Mouse (Mus musculus): ENCODE results near the gene B3galt6. TPM values are rescaled to one million over a fixed set of nuclear protein-coding genes. Genes with fewer than 3 reads are reported as not detected.

B3galt6 gene
- total RNA-seq, 2 experiments from 2014 or later = 9.9 to 11.1 TPM

GRCm38 (mm10) chr4:155993606-155994005 lies 1.2 kb upstream of the B3galt6 start:
- DNase-seq (ENCODE audit: low spot score in 2 of 2) = no peak
- intact Hi-C loops (cut with DNase I) = loop anchor here (5.0 to 10.0 kb wide), 3 partner anchors 36 to 111 kb away; partner anchors contain the start of genes 9430015G10Rik and Ube2j2

- intact Hi-C loops (cut with DNase I) = loop anchor here (5.0 to 10.0 kb wide), 3 partner anchors 36 to 112 kb away; partner anchors contain the start of genes 9430015G10Rik and Ube2j2
Measured at GRCm38 (mm10) chr4:155992906-155993547, 578 bp upstream of the B3galt6 start.

DNA sequence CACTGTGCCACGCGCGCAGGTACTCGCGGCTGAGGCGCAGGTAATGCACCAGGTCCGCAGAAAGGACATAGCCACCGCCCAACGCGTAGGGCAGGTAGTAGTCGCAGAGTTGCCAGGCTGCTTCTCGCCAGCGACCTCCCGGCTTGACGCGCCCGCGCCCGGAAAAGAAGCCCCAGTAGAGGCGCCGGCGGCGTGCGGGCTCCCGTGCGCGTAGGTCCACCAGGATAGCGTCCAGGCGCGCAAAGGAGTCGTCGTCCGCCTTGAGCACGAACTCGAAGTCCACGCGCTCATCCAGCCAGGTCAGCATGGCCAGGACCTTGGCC lies 580 bp downstream of the B3galt6 start:
- intact Hi-C loops (cut with DNase I) = loop anchor here (5.0 to 10.0 kb wide), 3 partner anchors 35 to 113 kb away; partner anchors contain the start of genes 9430015G10Rik and Ube2j2
- DNase-seq (ENCODE audit: low spot score in 2 of 2) = no peak

More at GRCm38 (mm10) chr4:155992906-155993547, 578 bp upstream of the B3galt6 start:
- peak; percentile 97 to 99 for DNase-seq (ENCODE audit: low spot score in 2 of 2)

- DNase-seq (ENCODE audit: low spot score in 2 of 2) = no peak
- intact Hi-C loops (cut with DNase I) = loop anchor here (5.0 to 10.0 kb wide), 3 partner anchors 34 to 113 kb away; partner anchors contain the start of genes 9430015G10Rik and Ube2j2
Measured at GRCm38 (mm10) chr4:155991211-155991907, 1.1 kb downstream of the B3galt6 start.

- DNase-seq (ENCODE audit: low spot score in 2 of 2) = no peak
- intact Hi-C loops (cut with DNase I) = no loop called here
Measured at GRCm38 (mm10) chr4:155983788-155984187, 8.7 kb downstream of the B3galt6 start.

DNA sequence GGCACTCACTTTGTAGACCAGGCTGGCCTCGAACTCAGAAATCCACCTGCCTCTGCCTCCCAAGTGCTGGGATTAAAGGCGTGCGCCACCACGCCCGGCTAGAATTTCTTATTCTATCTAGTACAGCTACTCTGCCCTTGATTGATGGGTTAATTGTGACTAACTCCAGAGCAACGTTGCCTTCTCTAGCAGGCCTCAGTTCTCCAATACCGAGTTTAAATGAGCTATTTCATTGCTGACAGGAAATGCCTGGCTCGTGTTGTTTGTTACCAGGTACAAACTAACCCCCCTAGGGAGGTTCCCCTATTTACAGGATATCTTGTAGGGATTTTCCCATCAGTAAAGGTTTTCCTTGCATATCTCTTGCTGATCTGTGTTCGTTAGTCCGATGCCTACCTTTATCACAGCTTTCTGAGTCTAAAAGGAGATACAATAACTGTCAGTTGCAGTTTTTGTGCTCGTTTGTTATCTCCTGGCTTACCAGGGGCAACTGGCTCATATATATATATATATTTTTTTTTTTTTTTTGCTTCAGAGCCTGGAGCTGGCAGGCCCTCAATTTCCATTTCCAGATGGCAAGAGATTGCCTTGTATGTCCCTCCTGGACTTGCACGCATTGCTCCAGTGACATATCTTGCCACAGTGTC lies 10.9 kb downstream of the B3galt6 start:
- no peak for DNase-seq (ENCODE audit: low spot score in 2 of 2)
- intact Hi-C loops (cut with DNase I) = no loop called here

- no peak for DNase-seq (ENCODE audit: low spot score in 2 of 2)
- intact Hi-C loops (cut with DNase I) = no loop called here
Measured at GRCm38 (mm10) chr4:155973239-155973638, 19.2 kb downstream of the B3galt6 start.

- intact Hi-C loops (cut with DNase I) = no loop called here
- no peak for DNase-seq (ENCODE audit: low spot score in 2 of 2)
Measured at GRCm38 (mm10) chr4:155972651-155973050, 19.8 kb downstream of the B3galt6 start.

DNA sequence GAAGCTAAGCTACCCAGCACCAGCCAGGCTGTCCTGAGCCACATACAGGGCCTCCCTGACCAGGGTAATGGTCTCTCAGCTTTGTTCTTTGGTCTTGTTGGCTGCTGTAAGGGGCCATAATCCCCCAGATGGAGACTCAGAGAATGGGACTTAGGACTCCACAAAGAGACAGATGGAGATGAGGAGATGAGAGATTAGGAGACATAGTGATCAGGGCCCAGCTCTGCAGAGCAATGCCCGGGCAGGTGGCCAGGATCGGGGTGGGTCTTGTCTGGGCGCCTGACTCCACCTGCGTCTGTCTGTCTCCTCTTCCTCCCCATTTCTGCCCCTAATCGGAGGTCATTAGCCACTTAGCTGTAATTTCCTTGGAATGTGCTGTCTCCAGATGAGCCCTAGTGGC lies 22.2 kb downstream of the B3galt6 start:
- intact Hi-C loops (cut with DNase I) = no loop called here
- no peak for DNase-seq (ENCODE audit: low spot score in 2 of 2)

DNA sequence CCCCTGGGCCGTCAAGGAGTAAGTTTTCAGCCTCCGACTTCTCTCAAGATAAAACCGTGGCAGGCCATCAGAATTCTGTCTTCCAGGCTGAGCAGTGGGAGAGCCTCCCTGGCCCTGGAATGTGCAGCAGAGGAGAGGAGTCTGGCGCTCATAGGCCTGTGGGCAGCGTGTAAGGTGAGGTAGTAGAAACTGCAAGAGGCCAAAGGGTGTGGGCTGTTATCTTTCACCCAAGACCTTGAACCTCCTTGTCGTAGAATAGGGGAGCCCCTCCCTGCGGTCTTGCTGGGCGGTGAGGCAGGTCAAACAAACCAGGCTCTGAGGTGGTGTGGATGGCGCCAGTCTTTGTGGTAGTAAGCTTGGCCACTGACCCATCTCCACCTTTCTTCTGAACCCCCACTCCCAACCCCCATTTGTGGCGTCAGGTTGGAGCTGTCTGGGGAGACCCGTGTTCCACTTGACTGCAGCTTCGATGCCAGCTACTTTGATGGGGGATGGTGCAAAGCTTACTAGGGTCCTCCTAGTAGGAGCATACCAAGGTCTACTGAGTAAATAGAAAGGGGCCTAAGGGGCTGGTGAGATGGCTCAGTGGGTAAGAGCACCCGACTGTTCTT lies 23.3 kb downstream of the B3galt6 start:
- intact Hi-C loops (cut with DNase I) = no loop called here
- no peak for DNase-seq (ENCODE audit: low spot score in 2 of 2)

DNA sequence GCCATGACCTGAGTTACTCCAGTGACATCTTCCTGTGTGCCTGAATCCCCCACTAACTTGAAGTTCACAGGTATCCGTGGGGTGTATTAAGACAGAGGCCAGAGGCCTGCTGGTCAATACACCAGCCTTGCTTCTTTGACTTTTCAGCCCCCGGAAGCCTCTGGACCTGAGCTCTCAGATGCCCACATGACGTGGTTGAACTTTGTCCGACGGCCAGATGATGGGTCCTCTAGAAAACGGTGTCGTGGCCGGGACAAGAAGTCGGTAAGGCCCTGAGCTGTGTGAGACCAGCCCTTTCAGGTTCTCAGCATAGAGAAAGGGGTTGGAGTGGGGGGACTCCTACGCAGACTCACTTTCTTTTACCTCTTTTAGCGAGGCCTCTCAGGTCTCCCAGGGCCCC lies 28.1 kb downstream of the B3galt6 start:
- no peak for DNase-seq (ENCODE audit: low spot score in 2 of 2)
- intact Hi-C loops (cut with DNase I) = loop anchor here (5.0 kb wide), 1 partner anchor 138 kb away; no protein-coding TSS in a partner anchor

- intact Hi-C loops (cut with DNase I) = loop anchor here (5.0 kb wide), 1 partner anchor 139 kb away; no protein-coding TSS in a partner anchor
Measured at GRCm38 (mm10) chr4:155963106-155963505, 29.3 kb downstream of the B3galt6 start.

GRCm38 (mm10) chr4:155962167-155962971 lies 30.1 kb downstream of the B3galt6 start, which contains the start of gene C1qtnf12:
TSS of gene C1qtnf12 (plus strand) at chr4:155962318.
- DNase-seq (ENCODE audit: low spot score in 2 of 2) = peak; percentile 32 to 39

More at GRCm38 (mm10) chr4:155963106-155963505, 29.3 kb downstream of the B3galt6 start:
- no peak for DNase-seq (ENCODE audit: low spot score in 2 of 2)

GRCm38 (mm10) chr4:155959275-155959674 lies 33.2 kb downstream of the B3galt6 start:
- intact Hi-C loops (cut with DNase I) = loop anchor here (5.0 kb wide), 1 partner anchor 33 kb away; the partner anchor contains the start of genes B3galt6 and Sdf4
- peak; percentile 42 to 58 for DNase-seq (ENCODE audit: low spot score in 2 of 2)

More at GRCm38 (mm10) chr4:155962167-155962971, 30.1 kb downstream of the B3galt6 start, which contains the start of gene C1qtnf12:
- intact Hi-C loops (cut with DNase I) = loop anchor here (5.0 kb wide), 1 partner anchor 140 kb away; no protein-coding TSS in a partner anchor

GRCm38 (mm10) chr4:155955491-155955890 lies 37.0 kb downstream of the B3galt6 start:
- intact Hi-C loops (cut with DNase I) = loop anchor here (5.0 kb wide), 1 partner anchor 37 kb away; the partner anchor contains the start of genes B3galt6 and Sdf4

DNA sequence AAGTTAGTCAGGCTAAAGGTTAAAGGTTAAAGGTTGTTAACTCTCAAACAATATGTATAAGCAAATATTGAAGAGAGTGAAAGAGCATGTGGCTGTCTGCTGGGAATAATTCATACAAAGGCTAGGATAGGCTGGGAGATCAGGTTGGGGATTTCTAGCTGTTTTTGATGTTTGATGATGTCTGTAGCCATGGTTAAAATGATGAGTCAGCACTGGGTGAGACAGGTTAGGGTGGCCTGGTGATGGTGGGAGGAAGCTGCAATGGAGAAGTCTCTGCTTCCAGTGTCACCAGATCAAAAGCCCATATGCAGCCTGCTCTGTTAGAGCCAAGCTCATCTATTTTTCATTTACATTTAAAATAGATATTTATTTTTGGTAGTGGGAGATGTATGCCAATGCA lies 45.4 kb downstream of the B3galt6 start:
- no peak for DNase-seq (ENCODE audit: low spot score in 2 of 2)
- intact Hi-C loops (cut with DNase I) = no loop called here

More at GRCm38 (mm10) chr4:155955491-155955890, 37.0 kb downstream of the B3galt6 start:
- no peak for DNase-seq (ENCODE audit: low spot score in 2 of 2)

GRCm38 (mm10) chr4:155944271-155944670 lies 48.2 kb downstream of the B3galt6 start:
- intact Hi-C loops (cut with DNase I) = loop anchor here (5.0 kb wide), 1 partner anchor 48 kb away; the partner anchor contains the start of genes B3galt6 and Sdf4
- no peak for DNase-seq (ENCODE audit: low spot score in 2 of 2)

- intact Hi-C loops (cut with DNase I) = loop anchor here (1.0 to 5.0 kb wide), 3 partner anchors 49 to 113 kb away; partner anchors contain the start of genes Acap3, Aurkaip1, B3galt6 and Pusl1
- peak; percentile 98 for DNase-seq (ENCODE audit: low spot score in 2 of 2)
Measured at GRCm38 (mm10) chr4:155943534-155944249, 48.8 kb downstream of the B3galt6 start, which contains the start of gene Ube2j2. TSS of gene Ube2j2 (plus strand) at chr4:155943831.
